Mouse (Mus musculus): ENCODE data around the gene Mrps14. TPM values are rescaled to one million over a fixed set of nuclear protein-coding genes. Genes with fewer than 3 reads are reported as not detected.

The Mrps14 gene
- total RNA-seq, 2 experiments from 2014 or later: 76.2 to 80.1 TPM

Other genes starting within 250 kb of the Mrps14 start
- gene 4930523C07Rik, start 150.8 kb upstream of the Mrps14 start, total RNA-seq (2021): 1 to 10 TPM; 7.6 to 9.9 TPM
- gene Tnn, start 41.6 kb upstream of the Mrps14 start, total RNA-seq (2021): under 1 TPM in 1 of 2 experiments, not detected in 1; 0.04 TPM
- gene Cacybp, start 17.7 kb downstream of the Mrps14 start, total RNA-seq (2021): 10 to 100 TPM; 33.6 to 37.9 TPM